Mouse (Mus musculus): ENCODE measurements at regions not wholly inside any gene's neighbourhood (a gene's known extent, or its start where the extent isn't known, plus 50 kb on each side); places are given as distances from the start of the nearest gene placed in this dataset.

DNA sequence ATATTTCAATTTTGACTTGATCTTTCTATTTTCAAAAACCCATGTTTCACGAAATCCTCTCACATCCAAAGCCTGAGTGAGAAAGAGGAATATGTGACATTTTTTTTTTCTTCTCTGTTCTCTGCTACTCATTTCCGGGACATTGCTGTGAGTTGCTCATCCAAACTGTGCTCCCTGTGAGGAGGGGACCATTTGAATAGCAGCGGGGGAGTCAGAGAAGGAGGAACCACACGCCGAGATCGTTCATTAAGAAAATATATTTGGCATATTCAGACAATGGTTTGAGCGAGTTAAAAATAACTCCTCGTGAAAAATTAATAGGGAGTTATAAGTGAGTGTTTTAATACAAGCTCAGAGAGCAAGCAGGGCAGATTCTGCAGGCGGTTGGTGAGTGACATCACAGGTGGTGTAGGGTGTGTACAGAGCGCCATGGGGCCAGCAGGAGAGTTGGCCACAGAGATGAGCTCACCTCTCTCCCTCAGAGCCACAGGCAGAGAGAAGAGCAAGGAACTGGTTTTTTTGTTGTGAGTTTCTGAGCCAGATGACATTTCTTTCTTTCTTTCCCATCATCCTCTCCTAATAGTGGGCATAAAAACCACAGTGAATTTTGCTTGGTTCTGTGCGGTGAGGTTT is 54.4 kb upstream of the Calcoco1 start:
- intact Hi-C loops (cut with DNase I): no loop called here
- no peak for DNase-seq

DNA sequence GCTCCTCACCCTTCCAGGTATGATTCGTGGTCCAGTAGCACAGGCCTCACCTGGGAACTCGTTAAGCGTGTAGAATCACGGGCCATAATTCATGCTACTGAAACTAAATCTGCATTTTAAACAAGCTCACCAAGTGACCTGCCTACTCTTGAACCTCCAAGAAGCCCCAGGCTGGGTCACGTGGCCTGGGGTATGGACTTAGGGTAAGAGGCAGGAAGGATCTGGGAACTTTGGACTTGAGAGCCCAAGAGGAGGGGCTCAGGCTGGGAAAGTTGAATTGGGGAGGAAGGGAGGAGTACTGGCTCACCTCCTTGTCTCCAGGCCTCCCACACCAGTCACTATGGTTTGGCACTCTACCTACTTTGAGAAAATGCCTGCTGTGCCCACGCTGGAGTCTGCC is 58.6 kb upstream of the Calcoco1 start:
- no peak for DNase-seq
- intact Hi-C loops (cut with DNase I): no loop called here

DNA sequence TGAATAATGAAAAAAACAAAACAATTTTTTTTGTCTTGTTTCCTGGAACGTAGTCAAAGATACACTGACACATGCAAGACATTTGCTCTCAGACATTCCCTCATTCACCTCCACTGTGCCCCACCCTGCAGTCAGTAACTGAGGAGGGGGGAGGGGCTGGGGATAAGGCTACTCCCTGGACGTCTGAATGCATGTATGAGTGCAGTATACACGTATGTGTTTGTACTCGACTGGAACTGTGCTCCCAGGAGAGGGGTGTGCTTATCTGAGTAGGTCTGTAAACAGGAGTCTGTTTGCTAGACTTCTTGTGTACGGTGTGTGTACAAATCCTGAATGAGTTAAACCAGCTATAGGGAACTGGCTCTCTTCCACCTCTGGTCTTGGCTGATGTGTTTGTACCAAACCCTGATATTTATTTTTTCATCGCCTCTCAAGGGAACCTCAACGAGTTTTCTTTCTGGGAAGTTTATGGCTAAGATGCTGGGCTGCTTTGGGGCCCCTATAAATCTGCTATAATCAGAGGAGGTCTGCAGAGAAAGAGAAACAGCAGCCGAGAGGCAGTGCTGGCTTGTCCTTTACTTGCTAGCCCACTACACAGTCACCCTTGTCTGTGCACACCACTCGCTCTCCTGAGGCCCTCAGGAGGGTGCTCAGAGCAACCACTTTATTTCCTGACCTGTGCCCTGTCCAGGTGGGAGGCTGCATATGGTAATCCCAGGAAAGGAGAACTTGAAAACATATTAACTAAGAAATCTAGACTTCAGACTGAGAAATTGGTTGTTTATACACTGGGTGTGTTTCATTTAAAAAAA is 61.2 kb upstream of the Calcoco1 start:
- intact Hi-C loops (cut with DNase I): no loop called here
- no peak for DNase-seq

DNA sequence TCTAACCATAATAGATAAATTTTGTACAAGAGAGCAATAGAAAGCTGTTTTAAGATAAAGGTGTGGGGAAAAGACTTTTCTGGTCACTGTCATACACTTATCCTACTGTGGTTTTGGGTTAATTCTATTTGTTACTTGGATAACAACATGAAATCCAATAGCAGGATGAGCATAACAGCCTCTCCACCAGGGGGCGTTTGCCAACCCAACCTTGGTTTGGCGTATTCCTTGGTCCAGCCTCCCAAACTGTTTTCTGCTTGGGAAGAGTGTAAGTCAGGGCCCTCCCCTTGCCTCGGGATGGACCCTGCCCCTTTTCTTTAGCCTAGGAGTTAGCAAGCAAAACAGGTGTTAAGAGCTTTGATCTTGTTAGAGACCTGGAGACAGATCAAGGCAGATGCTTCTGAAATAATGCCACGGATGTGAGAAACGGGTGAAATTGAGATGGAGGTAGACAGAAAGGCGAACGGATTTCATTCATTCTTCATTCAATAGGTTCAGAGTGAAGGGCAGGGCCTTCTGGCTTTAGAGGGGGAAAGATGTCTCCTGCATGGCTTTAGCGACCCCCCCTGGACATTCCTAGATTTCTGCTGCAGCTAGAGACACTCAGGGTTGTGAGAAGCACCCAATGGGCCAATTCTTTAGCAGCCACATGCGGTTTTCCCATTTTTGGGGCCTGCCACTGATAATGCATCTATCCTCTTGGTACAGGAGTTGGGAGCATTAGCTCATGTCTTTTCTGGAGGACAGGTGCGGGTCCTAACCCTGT is 63.3 kb upstream of the Calcoco1 start:
- peak; percentile 70 for DNase-seq
- intact Hi-C loops (cut with DNase I): no loop called here

DNA sequence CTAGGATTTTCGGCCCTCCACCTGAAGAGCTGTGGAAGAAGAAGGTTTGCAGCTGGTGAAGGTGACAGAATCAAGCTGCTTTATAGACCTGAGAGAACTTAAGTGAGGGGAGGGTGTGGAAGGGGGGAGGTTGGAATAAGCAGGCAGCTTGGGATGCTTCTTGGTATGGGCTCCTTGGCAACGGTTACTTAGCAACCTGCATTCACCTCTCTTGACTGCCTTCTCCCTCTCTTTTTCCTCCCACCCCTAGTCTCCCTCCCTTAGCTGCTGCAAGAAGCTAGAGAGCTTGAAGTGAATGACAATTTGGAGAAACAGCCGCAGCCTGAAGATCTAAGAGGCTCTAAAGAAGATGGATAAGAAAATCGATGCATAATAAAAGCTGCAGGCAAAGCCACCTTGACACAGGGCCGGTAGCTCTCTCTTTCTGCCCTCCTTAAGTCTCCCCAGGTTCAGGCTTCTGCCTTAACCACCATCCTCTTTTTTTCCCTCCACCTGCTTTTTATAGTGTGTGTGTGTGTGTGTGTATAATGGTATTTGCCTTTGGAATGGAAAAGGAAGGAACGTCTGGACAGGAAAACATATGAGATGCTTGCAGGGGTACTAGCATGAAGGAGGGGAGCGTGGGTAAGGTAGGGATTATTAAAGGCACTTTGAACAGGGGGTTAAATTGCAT is 67.0 kb upstream of the Calcoco1 start:
- intact Hi-C loops (cut with DNase I): no loop called here
- DNase-seq: peak; percentile 35

DNA sequence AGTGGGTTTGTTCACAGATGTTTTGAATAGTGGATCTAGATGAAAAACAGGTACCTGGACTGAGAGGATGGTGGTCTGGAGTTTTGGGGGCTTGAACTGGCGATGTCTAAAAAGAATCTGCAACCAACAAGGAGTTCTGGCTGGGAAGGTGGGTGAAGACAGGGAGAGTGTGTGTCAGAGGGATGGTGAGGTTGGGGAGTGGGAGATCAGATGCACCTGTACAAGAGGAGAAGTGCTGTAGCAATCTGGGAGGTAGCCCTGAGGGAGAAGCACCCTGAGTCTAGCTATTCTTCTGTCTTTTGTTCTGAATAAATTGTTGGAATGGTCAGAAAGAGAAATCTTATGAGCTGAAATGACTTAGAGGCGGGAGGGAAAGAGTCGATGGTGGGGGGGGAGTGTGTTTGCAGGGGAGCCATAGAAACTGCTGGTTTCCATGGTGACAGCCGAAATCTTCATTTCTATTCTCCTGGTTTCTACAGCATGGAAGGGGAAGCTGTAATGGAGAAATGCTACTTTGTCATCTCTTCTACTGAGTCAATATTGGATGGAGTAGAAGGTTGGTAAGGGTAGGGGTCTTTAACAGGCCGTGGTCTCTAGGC is 75.1 kb upstream of the Calcoco1 start:
- DNase-seq: no peak
- intact Hi-C loops (cut with DNase I): no loop called here

DNA sequence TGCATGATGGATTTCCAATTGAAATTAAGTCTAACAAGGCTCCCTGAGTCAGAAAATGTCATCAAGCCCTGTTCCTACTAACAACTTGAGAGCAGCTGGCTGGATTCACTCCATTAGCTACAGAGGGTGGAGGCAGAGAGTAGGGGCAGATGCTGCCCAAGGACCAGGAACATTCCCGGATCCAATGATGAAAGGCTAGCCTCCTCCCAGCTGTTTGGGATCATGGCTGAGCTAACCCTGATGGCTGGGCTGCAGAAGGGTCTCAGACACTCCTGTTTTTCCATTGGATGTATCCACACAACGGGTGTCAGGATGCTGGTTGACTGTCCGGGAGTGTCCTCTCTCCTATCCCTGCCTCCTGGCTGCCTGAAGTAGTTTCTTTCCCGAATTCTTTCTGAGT is 78.1 kb upstream of the Calcoco1 start:
- no peak for DNase-seq
- intact Hi-C loops (cut with DNase I): no loop called here

DNA sequence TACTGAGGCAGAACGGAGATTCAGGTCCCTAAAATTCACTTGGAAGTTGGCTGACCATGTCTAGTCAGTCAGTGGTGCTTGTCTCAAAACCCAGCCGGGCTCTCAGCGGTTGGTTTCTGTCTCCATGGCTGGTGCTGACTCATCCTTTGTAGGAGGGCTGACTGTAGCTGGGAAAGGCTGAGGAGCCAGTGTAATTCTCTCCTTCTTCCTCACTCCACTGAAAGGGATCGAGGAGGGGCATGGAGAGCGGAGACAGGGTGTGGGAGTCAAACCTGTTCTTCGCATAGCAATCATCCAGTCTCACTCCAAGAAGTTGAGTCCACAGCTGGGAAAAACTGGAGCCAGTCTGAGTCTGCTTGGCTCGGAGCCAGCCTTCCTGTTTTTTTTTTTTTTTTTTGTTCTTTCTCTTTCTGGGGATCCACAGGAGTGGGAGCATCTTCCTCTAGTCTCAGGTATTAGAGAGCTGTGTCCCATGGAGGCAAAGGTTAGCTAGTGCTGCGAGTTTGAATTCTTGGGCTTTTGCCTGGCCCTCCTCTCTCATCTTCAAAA is 80.4 kb upstream of the Calcoco1 start:
- intact Hi-C loops (cut with DNase I): no loop called here
- no peak for DNase-seq

DNA sequence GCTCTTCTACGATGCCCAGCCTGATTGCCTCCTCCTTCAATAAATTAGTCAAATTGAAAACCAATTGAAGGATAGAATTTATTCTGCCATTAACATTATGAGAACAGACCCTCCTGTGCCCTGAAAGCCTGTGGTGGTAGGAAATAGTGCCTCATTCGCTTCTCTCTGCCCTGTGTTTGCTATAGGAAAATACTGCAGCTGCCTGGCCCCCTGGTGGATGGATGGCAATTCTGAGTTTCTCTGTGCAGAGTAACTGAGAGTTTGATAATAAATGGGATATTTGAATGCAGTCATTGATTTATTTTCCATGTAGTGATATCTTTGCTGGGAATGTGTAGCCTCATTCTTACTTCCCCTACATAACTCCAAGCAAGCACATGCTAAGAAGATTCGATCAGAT is 85.4 kb upstream of the Calcoco1 start:
- intact Hi-C loops (cut with DNase I): loop anchor here (2.0 kb wide), 1 partner anchor 45 kb away; no protein-coding TSS in a partner anchor
- DNase-seq: peak; percentile 31

DNA sequence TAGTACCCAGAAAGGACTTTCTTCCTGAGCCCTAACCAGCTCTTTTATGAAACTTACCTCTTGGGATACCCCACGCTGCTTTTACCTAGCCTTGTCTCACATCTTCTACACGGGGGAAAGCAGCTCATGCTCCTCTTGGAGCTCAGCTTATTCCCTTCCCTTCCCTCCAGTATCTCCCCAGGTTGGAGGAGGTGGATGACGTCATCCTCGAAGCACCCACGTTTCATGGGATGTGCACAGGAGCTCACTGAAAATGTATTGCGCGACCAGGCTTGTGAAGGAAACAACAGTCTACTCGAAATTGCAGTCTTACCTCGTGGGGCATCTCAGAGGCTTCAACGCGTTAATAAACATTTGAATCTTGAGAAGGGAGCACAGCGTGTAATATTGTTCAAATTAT is 97.2 kb upstream of the Calcoco1 start:
- intact Hi-C loops (cut with DNase I): no loop called here
- DNase-seq: no peak

DNA sequence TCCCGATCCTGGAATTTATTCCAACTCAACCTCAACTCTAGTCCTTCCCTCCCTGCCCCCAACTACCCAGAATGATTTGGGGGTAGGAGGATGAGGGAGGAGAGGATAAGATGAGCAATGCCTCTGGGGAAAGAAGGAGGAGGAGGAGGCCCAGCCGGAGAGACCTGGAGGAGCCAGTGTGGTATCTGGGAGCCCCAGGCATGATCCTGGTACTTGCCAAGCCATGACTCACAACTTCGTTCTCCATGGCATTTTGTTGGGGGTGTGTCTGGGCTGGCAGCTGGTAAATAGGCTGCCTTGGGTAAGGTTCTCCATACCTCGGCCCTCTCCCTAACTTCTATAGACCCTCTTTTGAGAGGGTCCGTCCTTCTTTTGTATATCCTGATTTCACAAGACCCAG is 81.2 kb upstream of the Hoxc13 start:
- no peak for DNase-seq
- intact Hi-C loops (cut with DNase I): no loop called here

DNA sequence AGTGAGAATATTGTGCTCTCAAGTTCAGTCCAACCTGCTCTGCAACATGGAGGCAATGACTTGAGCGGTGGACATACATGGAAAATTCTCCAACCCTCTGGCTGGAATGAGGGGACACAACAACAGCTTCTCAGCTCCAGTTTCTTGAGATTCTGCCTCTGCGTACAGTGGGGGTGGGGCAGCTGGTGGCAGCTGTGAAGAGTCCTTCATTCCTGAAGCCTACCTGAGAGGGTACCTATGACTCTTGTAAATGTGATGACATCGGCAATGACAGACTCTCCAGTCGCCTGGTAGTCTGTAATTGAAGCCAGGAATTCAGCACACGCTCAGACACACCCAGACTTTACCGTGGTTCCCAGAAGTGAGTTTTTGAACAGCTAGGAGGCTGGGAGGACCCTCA is 58.5 kb upstream of the Hoxc13 start:
- DNase-seq: no peak
- intact Hi-C loops (cut with DNase I): no loop called here

DNA sequence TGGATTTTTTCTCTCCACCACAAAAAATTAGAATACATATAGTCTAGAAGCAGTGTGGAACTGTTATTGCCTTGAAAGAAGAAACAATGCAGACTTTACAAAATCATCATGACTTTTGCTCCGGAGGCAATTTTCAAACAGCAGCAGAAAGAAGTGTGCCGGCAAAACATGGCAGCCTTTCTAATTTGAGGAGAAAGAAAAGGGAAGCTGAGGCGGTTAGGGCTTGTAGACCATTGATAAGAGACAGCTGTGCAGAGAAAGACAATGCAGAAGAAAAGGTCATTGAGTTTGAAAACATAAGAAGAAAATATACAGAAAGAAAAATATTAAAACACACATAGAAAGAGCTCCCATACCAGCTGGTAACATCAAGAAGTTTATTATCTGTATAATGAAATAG is 54.1 kb upstream of the Hoxc13 start:
- no peak for DNase-seq
- intact Hi-C loops (cut with DNase I): no loop called here

Measured in left cerebral cortex, postnatal 4 days (tissue).